Mouse (Mus musculus): Measurements from ENCODE around the gene Ampd2. TPM values are rescaled to one million over a fixed set of nuclear protein-coding genes. Genes with fewer than 3 reads are reported as not detected.

Ampd2 gene
- polyA plus RNA-seq, 1 experiment = 82.4 TPM

- no peak for DNase-seq (ENCODE audit: low read depth, low spot score)
- WGBS = 70% methylated on average over 10 of the region's 10 CpGs
Observed at GRCm38 (mm10) chr3:108096726-108097125, 10.3 kb upstream of the Ampd2 start.

DNA sequence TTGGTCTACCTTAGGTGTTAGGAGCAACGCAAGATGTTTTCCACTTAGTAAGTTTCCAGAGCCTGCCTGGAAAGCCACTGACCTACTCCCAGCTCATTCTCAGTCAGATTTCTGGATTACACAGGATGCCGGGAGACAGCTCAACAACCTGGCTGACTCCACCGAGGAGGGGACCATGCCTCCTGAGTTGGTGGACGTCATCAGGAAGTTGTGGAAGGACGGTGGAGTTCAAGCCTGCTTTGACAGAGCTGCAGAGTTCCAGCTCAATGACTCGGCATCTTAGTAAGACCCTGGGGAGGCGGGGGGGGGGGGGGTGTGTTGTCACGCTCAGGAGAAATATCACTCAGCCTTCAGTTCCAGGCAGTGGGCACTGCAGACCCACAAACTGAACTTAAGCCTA, 9.8 kb upstream of the Ampd2 start:
- WGBS = 57% methylated on average over 8 of the region's 8 CpGs
- DNase-seq (ENCODE audit: low read depth, low spot score) = no peak

DNA sequence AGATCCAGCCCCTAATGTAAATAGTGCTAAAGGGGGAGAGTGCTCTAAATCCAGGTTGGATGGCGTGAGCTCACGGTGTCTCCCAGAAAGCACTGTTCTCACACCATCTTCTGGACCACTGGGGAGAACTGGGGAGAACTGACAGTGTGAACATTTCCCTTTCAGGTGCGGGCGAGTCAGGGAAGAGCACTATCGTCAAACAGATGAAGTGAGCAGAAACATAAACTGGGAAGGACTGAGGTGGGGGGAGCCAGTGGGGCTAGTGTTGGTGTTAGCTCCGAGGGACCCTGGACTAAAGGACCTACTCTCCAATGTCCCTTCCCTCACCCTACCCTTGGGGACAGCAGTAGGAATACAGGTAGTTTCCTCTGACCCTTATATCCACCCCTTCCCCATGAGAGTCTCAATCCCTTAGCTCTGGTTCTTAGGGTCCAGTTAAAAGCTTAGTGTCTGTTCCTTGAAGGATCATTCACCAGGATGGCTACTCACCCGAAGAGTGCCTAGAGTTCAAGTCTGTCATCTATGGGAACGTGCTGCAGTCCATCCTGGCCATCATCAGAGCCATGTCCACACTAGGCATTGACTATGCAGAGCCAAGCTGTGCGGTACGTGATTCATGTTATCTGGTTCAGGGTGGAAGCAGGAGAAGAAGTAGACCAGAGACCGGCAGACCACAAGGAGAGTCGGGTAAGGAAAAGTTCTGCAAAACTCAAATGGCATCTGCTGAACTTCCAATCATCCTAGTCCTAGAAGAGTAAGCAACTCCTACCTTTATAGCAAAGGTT, 8.7 kb upstream of the Ampd2 start:
- WGBS = 93% methylated on average over 12 of the region's 12 CpGs

GRCm38 (mm10) chr3:108094146-108094545, 7.7 kb upstream of the Ampd2 start:
- WGBS = 88% methylated on average over 1 of the region's 1 CpGs
- DNase-seq (ENCODE audit: low read depth, low spot score) = no peak

More for the DNA sequence above, 8.7 kb upstream of the Ampd2 start:
- no peak for DNase-seq (ENCODE audit: low read depth, low spot score)

- WGBS = 68% methylated on average over 6 of the region's 6 CpGs
- DNase-seq (ENCODE audit: low read depth, low spot score) = no peak
Observed at GRCm38 (mm10) chr3:108093306-108093705, 6.9 kb upstream of the Ampd2 start.

DNA sequence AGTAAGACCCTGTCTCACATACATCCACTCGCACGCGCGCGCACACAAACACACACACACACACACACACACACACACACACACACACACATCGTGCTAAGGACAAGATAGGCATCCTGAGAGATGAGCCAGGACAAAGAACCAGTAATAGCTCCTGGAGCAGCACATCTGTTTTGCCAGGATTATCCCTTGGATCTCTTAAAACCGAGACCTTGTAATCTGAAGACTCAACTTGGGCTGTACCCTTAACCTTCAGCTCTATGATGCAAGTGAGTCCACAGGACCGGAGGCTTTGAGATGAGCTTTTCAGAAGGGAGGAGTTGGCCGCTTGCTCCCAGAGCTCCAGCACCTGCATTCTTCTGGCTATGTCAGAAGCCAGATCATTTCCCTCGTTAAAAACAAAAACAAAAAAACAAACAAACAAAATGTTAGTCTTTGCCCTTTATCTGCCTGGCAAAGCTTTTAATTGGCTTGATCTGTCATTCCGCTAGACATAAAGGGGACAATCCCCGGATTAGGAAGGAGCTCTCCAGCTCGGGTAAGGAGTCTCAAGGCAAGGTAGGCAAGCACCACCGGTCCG, 6.2 kb upstream of the Ampd2 start, which contains the start of gene Gnat2:
TSS of gene Gnat2 (plus strand) at position 254 of the 580 bp plus-strand sequence.
- 80% methylated on average over 15 of the region's 15 CpGs for WGBS
- no peak for DNase-seq (ENCODE audit: low read depth, low spot score)

DNA sequence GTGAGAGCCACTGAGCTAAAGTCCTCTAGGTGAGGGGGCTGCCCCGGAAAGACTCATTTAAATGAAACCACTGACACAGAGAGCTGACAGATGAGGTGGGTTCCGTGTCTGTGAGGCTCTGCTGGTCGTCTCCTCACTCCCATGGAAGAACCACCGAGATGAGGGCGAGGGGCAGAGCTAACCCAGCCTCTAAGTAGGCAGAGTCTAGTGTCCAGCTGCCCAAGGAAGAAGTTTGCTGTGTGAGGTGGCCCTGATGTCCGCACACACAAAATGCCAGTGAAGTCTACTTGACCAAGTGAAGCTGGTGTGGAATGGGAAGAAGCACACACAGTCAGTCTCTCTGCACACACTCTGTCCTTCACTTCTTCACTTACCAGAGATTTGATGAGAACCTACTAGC, 5.6 kb upstream of the Ampd2 start:
- no peak for DNase-seq (ENCODE audit: low read depth, low spot score)
- WGBS = 82% methylated on average over 6 of the region's 6 CpGs

- WGBS = 52% methylated on average over 2 of the region's 2 CpGs
- DNase-seq (ENCODE audit: low read depth, low spot score) = no peak
Observed at GRCm38 (mm10) chr3:108090561-108090960, 4.1 kb upstream of the Ampd2 start.

DNA sequence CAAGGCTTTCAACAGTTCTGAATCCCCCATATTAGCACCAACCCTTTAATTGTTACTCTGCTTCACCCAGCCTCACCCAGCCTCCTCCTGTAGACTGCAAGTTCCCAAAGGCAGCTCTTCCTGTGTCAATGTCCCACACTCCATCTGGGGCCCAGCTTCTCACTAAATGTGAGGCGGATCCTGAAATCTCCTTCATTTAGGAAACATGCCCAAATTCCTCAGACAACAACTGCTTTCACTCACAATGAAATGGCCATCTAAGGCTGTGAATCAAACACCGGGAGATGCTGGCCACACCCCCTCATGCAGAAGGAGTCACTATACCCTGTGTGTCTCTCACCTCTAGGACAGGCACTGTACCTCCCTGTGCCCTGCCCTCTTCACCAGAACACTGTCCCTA, 3.5 kb upstream of the Ampd2 start:
- no peak for DNase-seq (ENCODE audit: low read depth, low spot score)
- WGBS = 46% methylated on average over 2 of the region's 2 CpGs

DNA sequence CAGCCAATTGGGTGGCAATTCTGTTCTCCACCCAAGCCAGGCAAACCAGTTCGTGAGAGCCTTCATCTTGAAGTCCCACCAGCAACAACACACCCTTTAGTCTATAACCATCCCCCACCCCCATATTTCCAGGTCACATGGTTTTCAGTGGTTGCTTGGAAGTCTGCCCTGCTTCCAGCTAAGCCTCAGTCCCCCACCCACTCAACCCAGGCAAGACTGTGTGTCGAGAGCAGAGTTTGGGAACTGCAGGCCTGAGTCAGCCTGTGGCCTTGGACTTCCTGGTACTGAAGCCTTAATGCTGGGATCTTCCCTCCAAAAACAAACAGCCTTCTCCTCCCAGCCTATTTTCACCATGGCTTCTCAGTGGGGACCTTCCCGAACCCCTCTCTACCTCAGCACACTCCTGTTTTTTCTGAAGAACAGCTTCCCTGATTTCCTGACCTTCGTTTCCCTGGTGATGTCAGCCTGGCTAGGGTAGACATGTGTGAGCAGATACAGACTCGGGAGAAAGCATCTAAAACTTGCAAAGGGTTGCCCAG, 2.5 kb upstream of the Ampd2 start:
- no peak for DNase-seq (ENCODE audit: low read depth, low spot score)
- WGBS = 53% methylated on average over 5 of the region's 5 CpGs

- 88% methylated on average over 3 of the region's 3 CpGs for WGBS
Observed at GRCm38 (mm10) chr3:108087329-108087728, 878 bp upstream of the Ampd2 start.

GRCm38 (mm10) chr3:108085721-108086469, 556 bp downstream of the Ampd2 start:
- WGBS = under 1% methylated on average over 31 of the region's 31 CpGs
- DNase-seq (ENCODE audit: low read depth, low spot score) = peak; percentile 60

More at GRCm38 (mm10) chr3:108087329-108087728, 878 bp upstream of the Ampd2 start:
- DNase-seq (ENCODE audit: low read depth, low spot score) = no peak

DNA sequence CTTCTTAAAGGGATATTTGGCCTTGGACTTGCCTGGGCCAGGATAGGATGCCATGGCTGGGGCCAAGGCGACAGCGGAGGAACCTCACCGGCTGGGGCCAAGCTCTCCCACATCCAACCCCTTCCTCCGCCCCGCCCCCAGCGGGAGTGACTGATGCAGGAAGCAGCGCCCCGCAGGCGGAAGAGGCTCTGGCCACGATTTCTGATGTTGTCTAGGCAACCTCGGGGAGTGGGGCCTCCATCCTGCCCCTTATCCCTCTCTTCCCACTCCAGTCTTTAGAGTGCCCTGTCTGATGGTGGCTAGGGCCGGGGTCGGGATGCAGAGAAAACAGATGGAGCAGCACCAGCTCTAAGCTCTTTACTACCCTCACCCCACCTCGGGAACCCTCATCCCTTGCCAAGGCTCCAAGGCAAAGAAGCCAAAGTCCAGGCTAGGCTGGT, 1.1 kb downstream of the Ampd2 start:
- DNase-seq (ENCODE audit: low read depth, low spot score) = peak; percentile 84
- WGBS = under 1% methylated on average over 14 of the region's 14 CpGs

DNA sequence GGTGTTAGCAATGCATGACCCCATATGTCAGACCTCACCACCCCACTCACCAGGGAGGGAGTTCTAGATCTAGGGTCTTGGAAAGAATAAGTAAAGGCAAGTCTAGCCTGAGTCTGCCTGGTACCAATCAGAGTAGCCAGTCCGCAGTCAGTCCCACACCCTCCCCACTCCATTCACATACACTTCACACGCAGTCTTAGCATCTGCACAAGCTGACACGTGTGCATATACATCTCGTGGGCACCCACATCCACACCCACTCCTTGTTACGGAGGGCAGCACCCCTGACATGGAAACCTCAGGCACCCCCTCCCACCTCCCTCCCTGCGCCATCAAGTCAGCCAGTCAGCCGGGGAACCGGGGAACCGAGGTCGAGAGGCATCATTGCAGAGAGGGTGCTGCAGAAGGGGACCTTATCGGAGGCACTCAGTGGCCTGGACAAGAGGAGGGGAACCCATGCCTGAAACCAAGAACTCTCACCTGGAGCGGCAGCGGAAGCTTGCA, 1.6 kb downstream of the Ampd2 start:
- DNase-seq (ENCODE audit: low read depth, low spot score) = no peak
- 6% methylated on average over 13 of the region's 13 CpGs for WGBS

- no peak for DNase-seq (ENCODE audit: low read depth, low spot score)
- WGBS = 68% methylated on average over 4 of the region's 4 CpGs
Observed at GRCm38 (mm10) chr3:108083904-108084407, 2.5 kb downstream of the Ampd2 start.

- WGBS = 43% methylated on average over 2 of the region's 2 CpGs
- DNase-seq (ENCODE audit: low read depth, low spot score) = no peak
Observed at GRCm38 (mm10) chr3:108083161-108083560, 3.3 kb downstream of the Ampd2 start.

- WGBS = 64% methylated on average over 1 of the region's 1 CpGs
Observed at GRCm38 (mm10) chr3:108082251-108082875, 4.1 kb downstream of the Ampd2 start.

GRCm38 (mm10) chr3:108081681-108082080, 4.8 kb downstream of the Ampd2 start:
- 62% methylated on average over 4 of the region's 4 CpGs for WGBS
- DNase-seq (ENCODE audit: low read depth, low spot score) = no peak

More at GRCm38 (mm10) chr3:108082251-108082875, 4.1 kb downstream of the Ampd2 start:
- DNase-seq (ENCODE audit: low read depth, low spot score) = no peak

DNA sequence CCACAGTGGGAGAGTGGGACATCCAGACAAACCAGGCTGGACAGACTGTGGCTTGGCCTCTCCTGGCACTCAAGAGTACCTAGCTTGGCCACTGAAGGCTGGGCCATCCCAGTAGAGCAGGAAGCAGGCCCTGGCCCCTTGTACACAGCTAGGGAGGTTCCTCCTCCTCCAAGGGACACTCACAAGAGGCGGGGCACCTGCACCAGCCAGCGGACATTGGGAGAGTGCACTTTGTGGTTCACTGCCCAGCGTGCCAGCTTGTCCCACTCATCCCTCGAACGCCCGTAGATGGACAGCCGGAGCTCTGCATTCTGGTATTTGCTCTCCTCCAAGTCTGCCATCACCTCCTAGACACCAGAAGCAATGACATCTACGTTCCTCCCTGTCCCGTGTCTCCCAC, 9.6 kb downstream of the Ampd2 start:
- 86% methylated on average over 9 of the region's 9 CpGs for WGBS

More for the DNA sequence above, 9.6 kb downstream of the Ampd2 start:
- DNase-seq (ENCODE audit: low read depth, low spot score) = no peak
